Mouse (Mus musculus): ENCODE data around the gene Dync1li2. TPM values are rescaled to one million over a fixed set of nuclear protein-coding genes. Genes with fewer than 3 reads are reported as not detected.

The Dync1li2 gene
- polyA plus RNA-seq, 1 experiment, result 45.0 TPM

DNA sequence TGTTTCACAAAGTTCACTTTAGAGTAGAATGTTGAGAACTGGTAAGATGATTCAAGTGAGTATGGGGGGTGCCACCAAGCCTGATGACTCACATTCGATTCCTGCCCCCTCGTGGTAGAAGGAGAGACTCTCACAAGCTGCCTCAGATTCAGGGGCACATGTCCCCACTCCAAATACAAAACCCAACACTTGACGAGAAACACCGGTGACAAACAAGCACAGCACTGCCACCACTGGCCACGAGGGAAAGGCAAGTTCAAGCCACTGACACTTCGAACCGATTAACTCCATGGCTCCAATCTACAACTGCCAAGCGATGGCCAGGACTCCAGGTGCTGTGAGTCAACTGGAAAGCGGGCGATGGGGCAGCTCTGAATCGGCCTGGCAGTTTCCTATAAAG lies 69.1 kb downstream of the Dync1li2 start:
- H3K4me3 ChIP-seq, result no peak overlapping the region
- H3K4me2 ChIP-seq (ENCODE audit: low read depth), result no peak overlapping the region
- no peaks in the 10 kb centered on the region for H3K27me3 ChIP-seq (ENCODE audit: control insufficient read depth, insufficient read depth, insufficient read length)
- H3K79me2 ChIP-seq (ENCODE audit: control insufficient read depth, insufficient read depth), result no peaks in the 10 kb centered on the region
- no peak overlapping the region for H3ac ChIP-seq (ENCODE audit: control insufficient read depth, insufficient read length)
- no peak for TF ChIP-seq REST (IDR thresholded peaks at IDR 0.05; ENCODE audit: insufficient read depth, insufficient read length)
- TF ChIP-seq POLR2AphosphoS2 (IDR thresholded peaks at IDR 0.05; ENCODE audit: insufficient read length, low read depth), result no peak
- TF ChIP-seq MAX (IDR thresholded peaks at IDR 0.05; ENCODE audit: low read depth), result no peak
- TF ChIP-seq MYOG (IDR thresholded peaks at IDR 0.05; ENCODE audit: control insufficient read depth in 1 of 3, insufficient read depth in 1 of 3, insufficient read length in 2 of 3, low read depth in 2 of 3), result no peak
- no peak for TF ChIP-seq USF1 (IDR thresholded peaks at IDR 0.05; ENCODE audit: low read depth)
- TF ChIP-seq MYOD1 (IDR thresholded peaks at IDR 0.05; ENCODE audit: control insufficient read depth in 1 of 3, insufficient read length in 2 of 3, low read depth in 2 of 3), result no peak
- no peak for TF ChIP-seq CEBPB (IDR thresholded peaks at IDR 0.05; ENCODE audit: insufficient read depth, poor library complexity, severe bottlenecking)
- no peak for TF ChIP-seq POLR2A (IDR thresholded peaks at IDR 0.05; ENCODE audit: insufficient read length, low read depth)
- TF ChIP-seq SRF (IDR thresholded peaks at IDR 0.05; ENCODE audit: control insufficient read depth, insufficient read length, low read depth), result no peak
- TF ChIP-seq TCF3 (IDR thresholded peaks at IDR 0.05; ENCODE audit: insufficient read length, low read depth), result no peak
- TF ChIP-seq TCF12 (IDR thresholded peaks at IDR 0.05; ENCODE audit: insufficient read depth, poor library complexity, severe bottlenecking), result no peak
- no peak for TF ChIP-seq E2F4 (IDR thresholded peaks at IDR 0.05; ENCODE audit: insufficient read depth)
- H3K36me3 ChIP-seq (ENCODE audit: control insufficient read depth, insufficient read depth), result no peaks in the 10 kb centered on the region

DNA sequence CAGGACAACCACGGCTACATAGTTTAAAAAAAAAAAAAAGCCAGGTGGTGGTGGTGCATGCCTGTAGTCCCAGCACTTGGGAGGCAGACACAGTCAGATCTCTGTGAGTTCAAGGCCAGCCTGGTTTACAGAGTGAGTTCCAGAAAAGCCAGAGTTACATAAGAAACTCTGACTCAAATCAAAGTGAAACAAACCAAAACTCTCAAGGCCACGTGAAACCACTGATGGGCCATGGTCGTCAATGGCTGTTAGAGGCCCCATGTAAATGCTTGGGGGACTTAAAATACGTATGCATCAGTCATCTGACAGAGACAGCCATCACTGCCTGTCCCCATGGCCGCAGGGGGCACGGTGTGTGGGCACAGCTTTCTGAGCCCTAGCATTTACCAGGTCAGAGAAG lies 71.7 kb downstream of the Dync1li2 start:
- TF ChIP-seq SRF (IDR thresholded peaks at IDR 0.05; ENCODE audit: control insufficient read depth, insufficient read length, low read depth) (no peak), USF1 (IDR thresholded peaks at IDR 0.05; ENCODE audit: low read depth) (no peak), E2F4 (IDR thresholded peaks at IDR 0.05; ENCODE audit: insufficient read depth) (no peak), REST (IDR thresholded peaks at IDR 0.05; ENCODE audit: insufficient read depth, insufficient read length) (no peak), MYOG (IDR thresholded peaks at IDR 0.05; ENCODE audit: control insufficient read depth in 1 of 3, insufficient read depth in 1 of 3, insufficient read length in 2 of 3, low read depth in 2 of 3) (no peak), MAX (IDR thresholded peaks at IDR 0.05; ENCODE audit: low read depth) (no peak), MYOD1 (IDR thresholded peaks at IDR 0.05; ENCODE audit: control insufficient read depth in 1 of 3, insufficient read length in 2 of 3, low read depth in 2 of 3) (no peak)
- Histone ChIP-seq H3K27me3 (ENCODE audit: control insufficient read depth, insufficient read depth, insufficient read length) (no peaks in the 10 kb centered on the region), H3K4me2 (ENCODE audit: low read depth) (no peak overlapping the region), H3ac (ENCODE audit: control insufficient read depth, insufficient read length) (no peak overlapping the region), H3K4me3 (no peak overlapping the region), H3K79me2 (ENCODE audit: control insufficient read depth, insufficient read depth) (peaks cover under 1% of the 10 kb centered on the region), H3K36me3 (ENCODE audit: control insufficient read depth, insufficient read depth) (no peaks in the 10 kb centered on the region)

- TF ChIP-seq REST (IDR thresholded peaks at IDR 0.05; ENCODE audit: insufficient read depth, insufficient read length) (no peak), CEBPB (IDR thresholded peaks at IDR 0.05; ENCODE audit: insufficient read depth, poor library complexity, severe bottlenecking) (no peak), E2F4 (IDR thresholded peaks at IDR 0.05; ENCODE audit: insufficient read depth) (no peak), SRF (IDR thresholded peaks at IDR 0.05; ENCODE audit: control insufficient read depth, insufficient read length, low read depth) (no peak), USF1 (IDR thresholded peaks at IDR 0.05; ENCODE audit: low read depth) (no peak), TCF12 (IDR thresholded peaks at IDR 0.05; ENCODE audit: insufficient read depth, poor library complexity, severe bottlenecking) (no peak), MAX (IDR thresholded peaks at IDR 0.05; ENCODE audit: low read depth) (no peak)
- Histone ChIP-seq H3K4me3 (no peak overlapping the region), H3ac (ENCODE audit: control insufficient read depth, insufficient read length) (no peak overlapping the region), H3K79me2 (ENCODE audit: control insufficient read depth, insufficient read depth) (peaks cover 3% of the 10 kb centered on the region), H3K36me3 (ENCODE audit: control insufficient read depth, insufficient read depth) (no peaks in the 10 kb centered on the region), H3K4me2 (ENCODE audit: low read depth) (peak overlapping the region; percentile 63), H3K27me3 (ENCODE audit: control insufficient read depth, insufficient read depth, insufficient read length) (no peaks in the 10 kb centered on the region)
Measured at GRCm38 (mm10) chr8:104370071-104370470, 72.8 kb downstream of the Dync1li2 start.

DNA sequence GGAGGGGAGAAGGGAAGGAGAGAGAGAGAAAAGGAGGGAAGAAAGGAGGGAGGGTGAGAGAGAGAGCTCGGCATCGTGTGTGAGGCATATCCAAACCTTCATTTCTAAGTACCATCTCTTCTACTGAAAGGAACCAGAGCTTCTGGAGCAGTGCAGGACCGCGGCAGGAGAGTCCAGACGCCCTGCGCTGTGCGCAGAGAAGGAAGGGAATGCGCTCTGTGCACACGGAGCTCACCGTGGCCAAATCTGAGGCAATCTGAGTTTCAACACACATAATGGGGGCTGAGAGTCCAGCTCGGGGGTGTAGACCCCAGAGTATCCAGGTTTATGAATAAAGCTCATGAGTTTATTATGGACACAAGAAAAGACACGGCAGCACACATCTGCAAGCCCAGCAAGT lies 73.3 kb downstream of the Dync1li2 start:
- Histone ChIP-seq H3K4me2 (ENCODE audit: low read depth) (peak overlapping the region; percentile 63), H3K4me3 (no peak overlapping the region), H3K27me3 (ENCODE audit: control insufficient read depth, insufficient read depth, insufficient read length) (no peaks in the 10 kb centered on the region), H3K36me3 (ENCODE audit: control insufficient read depth, insufficient read depth) (no peaks in the 10 kb centered on the region), H3ac (ENCODE audit: control insufficient read depth, insufficient read length) (no peak overlapping the region), H3K79me2 (ENCODE audit: control insufficient read depth, insufficient read depth) (peaks cover 3% of the 10 kb centered on the region)
- no peak for TF ChIP-seq POLR2A (IDR thresholded peaks at IDR 0.05; ENCODE audit: insufficient read length, low read depth)
- TF ChIP-seq MAX (IDR thresholded peaks at IDR 0.05; ENCODE audit: low read depth), result no peak
- no peak for TF ChIP-seq POLR2AphosphoS2 (IDR thresholded peaks at IDR 0.05; ENCODE audit: insufficient read length, low read depth)
- no peak for TF ChIP-seq SRF (IDR thresholded peaks at IDR 0.05; ENCODE audit: control insufficient read depth, insufficient read length, low read depth)
- no peak for TF ChIP-seq MYOG (IDR thresholded peaks at IDR 0.05; ENCODE audit: control insufficient read depth in 1 of 3, insufficient read depth in 1 of 3, insufficient read length in 2 of 3, low read depth in 2 of 3)
- no peak for TF ChIP-seq TCF3 (IDR thresholded peaks at IDR 0.05; ENCODE audit: insufficient read length, low read depth)
- no peak for TF ChIP-seq USF1 (IDR thresholded peaks at IDR 0.05; ENCODE audit: low read depth)
- TF ChIP-seq E2F4 (IDR thresholded peaks at IDR 0.05; ENCODE audit: insufficient read depth), result no peak
- TF ChIP-seq CEBPB (IDR thresholded peaks at IDR 0.05; ENCODE audit: insufficient read depth, poor library complexity, severe bottlenecking), result no peak
- no peak for TF ChIP-seq REST (IDR thresholded peaks at IDR 0.05; ENCODE audit: insufficient read depth, insufficient read length)
- no peak for TF ChIP-seq MYOD1 (IDR thresholded peaks at IDR 0.05; ENCODE audit: control insufficient read depth in 1 of 3, insufficient read length in 2 of 3, low read depth in 2 of 3)
- no peak for TF ChIP-seq TCF12 (IDR thresholded peaks at IDR 0.05; ENCODE audit: insufficient read depth, poor library complexity, severe bottlenecking)

Other genes with a start within 250 kb of the Dync1li2 start
- 10.3 TPM for gene Tk2, start 194.5 kb downstream of the Dync1li2 start, polyA plus RNA-seq (2012; fragmentation: generic; extraction: Trizol)
- gene Cklf, start 192.2 kb downstream of the Dync1li2 start, polyA plus RNA-seq (2012; fragmentation: generic; extraction: Trizol), result 12.2 TPM
- gene Cmtm2a, start 149.9 kb downstream of the Dync1li2 start, polyA plus RNA-seq (2012; fragmentation: generic; extraction: Trizol), result not detected
- not detected for gene Gm45711, start 133.0 kb downstream of the Dync1li2 start, polyA plus RNA-seq (2012; fragmentation: generic; extraction: Trizol)
- not detected for gene Cmtm1, start 132.9 kb downstream of the Dync1li2 start, polyA plus RNA-seq (2012; fragmentation: generic; extraction: Trizol)
- not detected for gene Gm11020, start 121.5 kb downstream of the Dync1li2 start, polyA plus RNA-seq (2012; fragmentation: generic; extraction: Trizol)
- gene Cmtm2b, start 120.8 kb downstream of the Dync1li2 start, polyA plus RNA-seq (2012; fragmentation: generic; extraction: Trizol), result not detected
- 28.6 TPM for gene Cmtm3, start 103.6 kb downstream of the Dync1li2 start, polyA plus RNA-seq (2012; fragmentation: generic; extraction: Trizol)
- gene Cmtm4, start 47.2 kb downstream of the Dync1li2 start, polyA plus RNA-seq (2012; fragmentation: generic; extraction: Trizol), result 5.5 TPM
- gene Terb1, start 66.9 kb upstream of the Dync1li2 start, polyA plus RNA-seq (2012; fragmentation: generic; extraction: Trizol), result not detected
- gene Nae1, start 91.6 kb upstream of the Dync1li2 start, polyA plus RNA-seq (2012; fragmentation: generic; extraction: Trizol), result 15.4 TPM
- gene Car7, start 91.6 kb upstream of the Dync1li2 start, polyA plus RNA-seq (2012; fragmentation: generic; extraction: Trizol), result 0.64 TPM
- gene Pdp2, start 148.4 kb upstream of the Dync1li2 start, polyA plus RNA-seq (2012; fragmentation: generic; extraction: Trizol), result 2.3 TPM
- 0.29 TPM for gene Cdh16, start 181.3 kb upstream of the Dync1li2 start, polyA plus RNA-seq (2012; fragmentation: generic; extraction: Trizol)
- gene Rrad, start 188.3 kb upstream of the Dync1li2 start, polyA plus RNA-seq (2012; fragmentation: generic; extraction: Trizol), result 17.9 TPM
- gene Ciao2b, start 198.9 kb upstream of the Dync1li2 start, polyA plus RNA-seq (2012; fragmentation: generic; extraction: Trizol), result 217 TPM

Data from myocyte (in vitro differentiated cells).